In genomic region chr13:94231871-94232270, GRCm38 (mm10) we compare ENCODE assay signal across 17 mouse cellular contexts.
"Had no signal": no experiment of that assay in that cellular context is flagged by ENCODE, and none has a peak within 500 bp of the region (broad histone marks: within the 10 kb centered on the region; RNA-seq: fewer than 3 reads in every experiment).

No protein-coding gene starts in this region.

- H3K4me3 ChIP-seq: lung, embryonic 15.5 days; midbrain, embryonic 13.5 days; midbrain, embryonic 15.5 days; neural tube, embryonic 12.5 days; stomach, embryonic 15.5 days had no signal

- H3K27me3 ChIP-seq: lung, embryonic 15.5 days; megakaryocyte, embryonic 14.5 days; midbrain, embryonic 13.5 days; midbrain, embryonic 15.5 days; neural tube, embryonic 12.5 days; stomach, embryonic 15.5 days had no signal

- H3K36me3 ChIP-seq: neural tube, embryonic 12.5 days had no signal

- DNase-seq: lung, adult 2 months; lung, postnatal 14 days; lung, postnatal 36 days; right cerebral cortex, postnatal 14 days; thymus, adult 2 months; thymus, postnatal 14 days; thymus, postnatal 36 days had no signal

- ATAC-seq: lung, postnatal 0 days; midbrain, embryonic 13.5 days; midbrain, embryonic 15.5 days had no signal

- H3K4me2 ChIP-seq: lung, embryonic 15.5 days; midbrain, embryonic 11.5 days; midbrain, embryonic 13.5 days; midbrain, embryonic 15.5 days; neural tube, embryonic 12.5 days; stomach, embryonic 15.5 days had no signal

- H3K9ac ChIP-seq: lung, embryonic 15.5 days; midbrain, embryonic 13.5 days; midbrain, embryonic 15.5 days; neural tube, embryonic 12.5 days; stomach, embryonic 15.5 days had no signal

- H3K4me1 ChIP-seq: lung, embryonic 15.5 days; midbrain, embryonic 13.5 days; midbrain, embryonic 15.5 days; neural tube, embryonic 12.5 days; stomach, embryonic 15.5 days had no signal

- H3K9me3 ChIP-seq: lung, embryonic 15.5 days; megakaryocyte, embryonic 14.5 days; midbrain, embryonic 13.5 days; midbrain, embryonic 15.5 days; neural tube, embryonic 12.5 days; stomach, embryonic 15.5 days had no signal

- H3K27ac ChIP-seq: lung, embryonic 15.5 days; macrophage; midbrain, embryonic 13.5 days; midbrain, embryonic 15.5 days; neural tube, embryonic 12.5 days; stomach, embryonic 15.5 days; stomach, postnatal 0 days had no signal
